Mouse (Mus musculus) MEL (cell line): Measurements from ENCODE around the gene Cyfip2. TPM values are rescaled to one million over a fixed set of nuclear protein-coding genes. Genes with fewer than 3 reads are reported as not detected.

Experiments
- DNase-seq: peaks from one replicate; pipeline ENCODE4 v3.0.0; 2011; ENCODE audit warnings: low read depth, low spot score
- H3K27ac ChIP-seq: 2 replicates; pipeline ENCODE4 v1.5.1; 2012; ENCODE audit warnings: low read depth, mild to moderate bottlenecking, control low read depth, low read length, moderate library complexity; ENCODE audit not compliant: control insufficient read depth
- H3K27me3 ChIP-seq, 2 experiments: fragments of 150-350 bp in 1 of 2; sonication (generic) in 1 of 2; 2 replicates each; pipeline ENCODE4 v1.6.1; 2012; ENCODE audit warnings: low read length in 2 of 2, mild to moderate bottlenecking in 2 of 2, improper control_type of control experiment in 1 of 2, moderate library complexity in 1 of 2; ENCODE audit not compliant: insufficient read depth in 2 of 2, control insufficient read depth in 1 of 2
- H3K36me3 ChIP-seq, 2 experiments: 2 replicates each; pipeline ENCODE4 v1.6.1; 2012 to 2014; ENCODE audit warnings: low read length in 2 of 2, improper control_type of control experiment in 1 of 2, inconsistent platforms in 1 of 2, mild to moderate bottlenecking in 1 of 2; ENCODE audit not compliant: insufficient read depth in 2 of 2, control insufficient read depth in 1 of 2
- H3K4me1 ChIP-seq, 2 experiments: fragments of 150-350 bp in 1 of 2; sonication (generic) in 1 of 2; 2 replicates each; pipeline ENCODE4 v1.6.1; 2012; ENCODE audit warnings: low read length in 2 of 2, improper control_type of control experiment in 1 of 2, mild to moderate bottlenecking in 1 of 2; ENCODE audit not compliant: insufficient read depth in 2 of 2, control insufficient read depth in 1 of 2
- H3K4me3 ChIP-seq, 2 experiments: fragments of 150-350 bp in 1 of 2; sonication (generic) in 1 of 2; 2 replicates each; pipeline ENCODE4 v1.5.1; 2012; ENCODE audit warnings: low read depth in 2 of 2, low read length in 2 of 2, mild to moderate bottlenecking in 2 of 2, moderate library complexity in 2 of 2, control low read depth in 1 of 2, improper control_type of control experiment in 1 of 2; ENCODE audit not compliant: control insufficient read depth in 1 of 2, insufficient read depth in 1 of 2
- H3K79me2 ChIP-seq: 2 replicates; pipeline ENCODE4 v1.6.1; 2012; ENCODE audit warnings: mild to moderate bottlenecking, low read length, moderate library complexity; ENCODE audit not compliant: control insufficient read depth, poor library complexity, insufficient read depth
- H3K9ac ChIP-seq: 2 replicates; pipeline ENCODE4 v1.6.1; 2012; ENCODE audit warnings: low read depth, mild to moderate bottlenecking, control low read depth, low read length, moderate library complexity; ENCODE audit not compliant: control insufficient read depth, poor library complexity, severe bottlenecking
- H3K9me3 ChIP-seq: fragments of 150-350 bp; sonication (generic); replicated peaks from 2 replicates; pipeline ENCODE4 v1.6.1; 2012; ENCODE audit warnings: mild to moderate bottlenecking, low read length, improper control_type of control experiment, moderate library complexity; ENCODE audit not compliant: insufficient read depth
- BHLHE40 ChIP-seq: IDR thresholded peaks from 2 replicates; pipeline ENCODE4 v1.6.1; 2012; ENCODE audit warnings: low read depth, mild to moderate bottlenecking, inconsistent platforms, low read length, improper control_type of control experiment, borderline replicate concordance
- CHD1 ChIP-seq: IDR thresholded peaks from 2 replicates; pipeline ENCODE4 v1.6.1; 2012; ENCODE audit warnings: low read depth, mild to moderate bottlenecking, inconsistent platforms, low read length, improper control_type of control experiment
- CHD2 ChIP-seq: IDR thresholded peaks from 2 replicates; pipeline ENCODE4 v1.6.1; 2011; ENCODE audit warnings: low read length, improper control_type of control experiment
- E2F4 ChIP-seq: IDR thresholded peaks from 2 replicates; pipeline ENCODE4 v1.6.1; 2011; ENCODE audit warnings: low read depth, low read length, improper control_type of control experiment, borderline replicate concordance
- ELF1 ChIP-seq: IDR thresholded peaks from 2 replicates; pipeline ENCODE4 v1.6.1; 2014; ENCODE audit warnings: low read depth, mild to moderate bottlenecking, inconsistent platforms, low read length, improper control_type of control experiment, moderate library complexity
- EP300 ChIP-seq, 2 experiments: IDR thresholded peaks; 2 replicates each; pipeline ENCODE4 v1.6.1; 2011; ENCODE audit warnings: improper control_type of control experiment in 2 of 2, low read length in 2 of 2, low read depth in 1 of 2, mild to moderate bottlenecking in 1 of 2
- ETS1 ChIP-seq: IDR thresholded peaks from 2 replicates; pipeline ENCODE4 v1.6.1; 2012; ENCODE audit warnings: low read depth, mild to moderate bottlenecking, inconsistent platforms, low read length, improper control_type of control experiment, moderate library complexity
- HCFC1 ChIP-seq: IDR thresholded peaks from 2 replicates; pipeline ENCODE4 v1.6.1; 2012; ENCODE audit warnings: low read depth, mild to moderate bottlenecking, inconsistent platforms, low read length, improper control_type of control experiment, moderate library complexity
- JUND ChIP-seq: IDR thresholded peaks from 2 replicates; pipeline ENCODE4 v1.6.1; 2011; ENCODE audit warnings: low read depth, mild to moderate bottlenecking, improper control_type of control experiment, low read length
- MAX ChIP-seq: IDR thresholded peaks from 2 replicates; pipeline ENCODE4 v1.6.1; 2011; ENCODE audit warnings: low read length, improper control_type of control experiment
- MAZ ChIP-seq: IDR thresholded peaks from 2 replicates; pipeline ENCODE4 v1.6.1; 2012; ENCODE audit warnings: low read depth, mild to moderate bottlenecking, inconsistent platforms, low read length, improper control_type of control experiment
- MXI1 ChIP-seq: IDR thresholded peaks from 2 replicates; pipeline ENCODE4 v1.6.1; 2011; ENCODE audit warnings: mild to moderate bottlenecking, low read depth, low read length, improper control_type of control experiment
- MYC ChIP-seq: IDR thresholded peaks from 2 replicates; pipeline ENCODE4 v1.6.1; 2011; ENCODE audit warnings: low read depth, mild to moderate bottlenecking, low read length, improper control_type of control experiment, moderate library complexity
- NELFE ChIP-seq: IDR thresholded peaks from 2 replicates; pipeline ENCODE4 v1.6.1; 2011; ENCODE audit warnings: low read depth, low read length, improper control_type of control experiment
- POLR2A ChIP-seq, 2 experiments: IDR thresholded peaks; 2 replicates each; pipeline ENCODE4 v1.6.1; 2011 to 2012; ENCODE audit warnings: low read length in 2 of 2, mild to moderate bottlenecking in 2 of 2, control low read depth in 1 of 2, improper control_type of control experiment in 1 of 2, low read depth in 1 of 2, moderate library complexity in 1 of 2; ENCODE audit not compliant: control insufficient read depth in 1 of 2, insufficient read depth in 1 of 2, poor library complexity in 1 of 2
- POLR2AphosphoS2 ChIP-seq: IDR thresholded peaks from 2 replicates; pipeline ENCODE4 v1.6.1; 2011; ENCODE audit warnings: low read length, improper control_type of control experiment
- POLR2AphosphoS5 ChIP-seq: IDR thresholded peaks from 2 replicates; pipeline ENCODE4 v1.6.1; 2012; ENCODE audit warnings: low read depth, borderline replicate concordance, mild to moderate bottlenecking, inconsistent platforms, low read length, moderate library complexity, mixed read lengths
- SIN3A ChIP-seq: IDR thresholded peaks from 2 replicates; pipeline ENCODE4 v1.6.1; 2012; ENCODE audit warnings: low read length, improper control_type of control experiment, inconsistent platforms
- TBP ChIP-seq: IDR thresholded peaks from 2 replicates; pipeline ENCODE4 v1.8.0; 2011; ENCODE audit warnings: low read depth, low read length, improper control_type of control experiment
- TCF12 ChIP-seq: IDR thresholded peaks from 2 replicates; pipeline ENCODE4 v1.6.1; 2014; ENCODE audit warnings: low read depth, mild to moderate bottlenecking, inconsistent platforms, low read length, improper control_type of control experiment, moderate library complexity
- UBTF ChIP-seq: IDR thresholded peaks from 2 replicates; pipeline ENCODE4 v1.6.1; 2012; ENCODE audit warnings: low read depth, mild to moderate bottlenecking, inconsistent platforms, low read length, improper control_type of control experiment, moderate library complexity, borderline replicate concordance; ENCODE audit not compliant: insufficient read depth
- USF1 ChIP-seq: IDR thresholded peaks from 2 replicates; pipeline ENCODE4 v1.6.1; 2014; ENCODE audit warnings: low read depth, mild to moderate bottlenecking, inconsistent platforms, low read length, improper control_type of control experiment, moderate library complexity
- USF2 ChIP-seq, 2 experiments: IDR thresholded peaks; 2 replicates each; pipeline ENCODE4 v1.6.1; 2011 to 2012; ENCODE audit warnings: improper control_type of control experiment in 2 of 2, low read length in 2 of 2, borderline replicate concordance in 1 of 2, inconsistent platforms in 1 of 2, low read depth in 1 of 2, mild to moderate bottlenecking in 1 of 2; ENCODE audit not compliant: insufficient read depth in 1 of 2
- ZNF384 ChIP-seq: IDR thresholded peaks from 2 replicates; pipeline ENCODE4 v1.6.1; 2012; ENCODE audit warnings: low read depth, mild to moderate bottlenecking, inconsistent platforms, low read length, improper control_type of control experiment
- polyA plus RNA-seq, 2 experiments: library from polyadenylated mRNA; stranded (reverse) in 1 of 2; unstranded in 1 of 2; fragments of >175 nt in 1 of 2; fragments of >200 nt in 1 of 2; gene quantifications; 2 replicates each; pipeline versions ENCODE4 v1.2.1 to v1.2.4; 2012; ENCODE audit warnings: low replicate concordance in 2 of 2, low read depth in 1 of 2; ENCODE audit not compliant: insufficient read length in 2 of 2, insufficient read depth in 1 of 2, missing spikeins in 1 of 2
- total RNA-seq: library from RNA; depleted of rRNA; stranded (reverse); fragments of 300-350 nt; gene quantifications from 2 replicates; pipeline ENCODE4 v1.2.3, GENCODE M21; 2012

Gene Cyfip2
- total and polyA plus RNA-seq, 3 experiments: 9.9 to 31.8 (median 18.9) TPM

GRCm38 (mm10) chr11:46286803-46287202 lies 25.9 kb downstream of the Cyfip2 start:
- no peaks in the 10 kb centered on the region for H3K79me2 ChIP-seq
- peak; percentile 86 for DNase-seq
- H3K9ac ChIP-seq: peak overlapping the region; percentile 61
- no peak for TF ChIP-seq ELF1
- TF ChIP-seq HCFC1: peak; percentile 53
- TF ChIP-seq POLR2AphosphoS5: no peak
- peak in 1 of 2 experiments; percentile 67; a peak in 1 of 4 replicates for TF ChIP-seq USF2 (IDR thresholded peaks at IDR 0.05; ENCODE audit: borderline replicate concordance in 1 of 2, insufficient read depth in 1 of 2, low read depth in 1 of 2, low read length in 2 of 2)
- TF ChIP-seq NELFE: peak; percentile 40; the same call in 1 of the 2 replicates
- peak; percentile 100 for TF ChIP-seq MAX
- peak in 1 of 2 experiments; percentile 70; a peak in 2 of 4 replicates for TF ChIP-seq EP300 (IDR thresholded peaks at IDR 0.05; ENCODE audit: low read depth in 1 of 2, low read length in 2 of 2)
- peak in 1 of 2 experiments; percentile 59; a peak in 2 of 4 replicates for TF ChIP-seq POLR2A (IDR thresholded peaks at IDR 0.05; ENCODE audit: control insufficient read depth in 1 of 2, insufficient read depth in 1 of 2, low read depth in 1 of 2, low read length in 2 of 2, poor library complexity in 1 of 2)
- peak; percentile 76 for TF ChIP-seq BHLHE40
- 0 out of 2 replicates have a peak, but pooled peaks have one; percentile 45 for TF ChIP-seq MAZ
- peak; percentile 30; the same call in 1 of the 2 replicates for TF ChIP-seq TCF12
- TF ChIP-seq CHD1: no peak
- 0 out of 2 replicates have a peak, but pooled peaks have one; percentile 31 for TF ChIP-seq POLR2AphosphoS2
- peak; percentile 92 for TF ChIP-seq USF1
- TF ChIP-seq MXI1: peak; percentile 100
- peak; percentile 39; the same call in 1 of the 2 replicates for TF ChIP-seq CHD2
- TF ChIP-seq ETS1: peak; percentile 78
- no peak for TF ChIP-seq E2F4
- TF ChIP-seq TBP: peak; percentile 41
- peak; percentile 100 for TF ChIP-seq MYC
- no peak for TF ChIP-seq JUND
- peak; percentile 97 for TF ChIP-seq SIN3A
- peak; percentile 94 for TF ChIP-seq ZNF384
- no peak for TF ChIP-seq UBTF
- H3K36me3 ChIP-seq: peaks cover 3 to 10% of the 10 kb centered on the region in 2 experiments
- no peak overlapping the region for H3K4me3 ChIP-seq
- peak overlapping the region; percentile 66 for H3K27ac ChIP-seq
- H3K4me1 ChIP-seq: peaks cover 4 to 10% of the 10 kb centered on the region in 2 experiments
- no peaks in the 10 kb centered on the region for H3K27me3 ChIP-seq
- no peaks in the 10 kb centered on the region for H3K9me3 ChIP-seq
